Mouse (Mus musculus) WW6 (cell line): Measurements from ENCODE around the gene Fam166a.

Experiments used
- DNase-seq: peaks from one replicate; pipeline ENCODE4 v3.0.0-alpha.2; 2013; ENCODE audit warnings: low read depth, low spot score

Fam166a gene

DNA sequence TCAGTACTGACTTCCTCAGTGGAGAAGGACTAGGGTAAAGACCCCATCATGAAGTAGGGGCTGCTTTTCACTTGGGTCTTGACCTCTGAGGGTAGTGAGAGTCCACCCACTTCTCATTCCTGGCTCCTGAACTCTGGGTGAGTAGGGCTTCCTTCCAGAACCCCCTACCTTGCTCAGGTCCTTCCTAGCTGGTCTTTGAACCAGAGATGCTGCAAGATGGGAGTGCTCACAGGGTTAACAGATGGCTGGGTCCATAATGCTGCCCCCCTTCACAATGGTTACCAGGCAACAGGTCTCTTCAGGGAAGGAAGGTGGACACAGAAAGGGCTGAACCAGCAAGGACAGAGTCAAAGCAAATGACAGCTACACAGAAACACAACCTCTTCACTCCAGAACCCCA is at the start of gene Fam166a:
Gene Fam166a (plus strand): TSS at position 301 of the 400 bp plus-strand sequence.
- no peak for DNase-seq

DNA sequence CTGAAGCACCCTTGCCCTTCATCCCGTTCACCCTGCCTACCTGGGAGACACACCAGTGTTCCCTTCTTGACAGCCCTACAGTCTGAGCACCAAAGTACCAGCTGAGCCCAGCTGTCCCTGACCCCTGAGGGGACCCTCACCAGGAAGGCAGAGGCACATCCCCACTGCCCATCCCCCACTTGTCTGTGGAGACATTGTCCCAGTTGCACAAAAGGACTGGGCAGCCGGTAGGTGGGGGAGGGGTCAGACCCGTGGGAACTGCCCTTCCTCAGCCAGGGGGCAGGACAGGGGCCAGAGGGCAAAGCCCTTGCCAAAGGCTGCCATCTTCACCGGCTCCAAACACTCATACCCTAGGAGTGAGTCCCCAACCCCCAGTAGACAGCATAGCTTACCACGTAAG is 48.8 kb upstream of the Fam166a start:
- DNase-seq, result no peak

- DNase-seq, result no peak
These were observed 48.0 kb upstream of the Fam166a start for GRCm38 (mm10) chr2:25170326-25171100.

DNA sequence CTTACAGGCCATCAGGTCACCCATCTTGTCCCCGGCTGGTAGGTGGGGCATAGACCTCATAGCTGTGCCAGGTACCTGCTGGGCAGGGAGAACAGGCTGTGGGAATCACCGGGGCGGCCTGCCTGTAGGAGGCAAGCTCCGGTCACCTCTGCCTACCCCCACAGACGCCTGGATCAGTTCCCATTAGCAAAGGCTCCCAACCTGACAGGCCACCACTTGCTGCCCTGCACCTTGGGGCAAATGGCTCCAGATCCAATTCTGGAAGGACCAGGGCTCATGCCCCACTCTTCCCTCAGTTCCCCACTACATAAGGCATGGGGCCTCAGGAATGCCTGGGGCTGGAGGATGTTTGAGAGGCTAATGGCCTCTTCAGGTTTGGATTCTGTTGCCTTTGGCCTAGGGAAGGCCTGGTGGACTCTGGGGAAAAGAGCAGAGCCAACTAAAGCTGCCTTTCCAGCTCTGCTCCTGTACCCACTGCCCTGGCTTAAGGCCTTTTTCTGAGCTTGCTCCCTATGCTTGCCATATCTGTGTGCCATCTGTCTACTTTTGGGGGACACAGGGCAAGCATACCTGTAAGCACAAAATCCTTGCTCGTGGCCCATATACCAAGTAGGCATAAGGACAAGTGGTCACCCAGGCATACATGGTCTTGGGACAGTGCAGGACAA is 47.3 kb upstream of the Fam166a start:
- DNase-seq, result no peak

DNA sequence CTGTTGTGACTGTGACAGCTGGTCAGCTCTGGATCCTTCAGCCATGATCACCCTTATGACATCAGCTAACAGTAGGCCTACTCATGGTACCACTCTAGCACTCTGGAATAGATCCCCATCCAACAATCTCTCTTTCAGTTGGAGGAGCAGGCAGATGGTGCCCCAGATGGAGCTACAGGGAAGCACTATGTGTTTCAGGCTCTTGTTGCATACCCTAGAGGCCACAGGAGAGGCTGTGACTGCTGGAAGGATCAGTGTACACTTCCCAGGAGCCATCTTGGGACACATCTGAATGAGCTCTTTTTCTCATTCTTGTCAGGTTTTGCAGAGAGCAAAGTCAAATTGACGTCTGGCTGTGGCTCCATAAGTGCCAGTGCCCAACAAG is 46.8 kb upstream of the Fam166a start:
- no peak for DNase-seq

DNA sequence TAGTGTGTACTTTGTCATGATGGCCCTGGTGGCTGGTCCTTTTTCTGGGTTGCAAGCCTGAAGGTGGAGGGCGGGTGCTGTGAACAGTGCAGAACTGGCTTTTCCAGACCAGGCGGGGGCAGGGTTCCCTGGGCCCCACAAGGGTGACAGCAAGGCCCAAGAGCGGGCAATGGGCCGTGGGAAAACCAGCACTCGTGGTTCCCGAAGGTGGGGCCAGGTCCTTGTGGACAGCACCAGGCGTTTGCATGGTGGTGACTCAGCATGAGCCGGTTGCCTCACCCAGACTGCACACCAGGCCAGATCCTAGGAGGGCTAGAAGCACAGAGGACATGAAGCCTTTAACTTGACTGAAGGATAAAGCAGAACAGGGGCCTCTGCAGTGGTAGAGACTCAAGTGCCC is 45.9 kb upstream of the Fam166a start:
- no peak for DNase-seq

- no peak for DNase-seq
These were observed 44.7 kb upstream of the Fam166a start for GRCm38 (mm10) chr2:25173821-25174220.

DNA sequence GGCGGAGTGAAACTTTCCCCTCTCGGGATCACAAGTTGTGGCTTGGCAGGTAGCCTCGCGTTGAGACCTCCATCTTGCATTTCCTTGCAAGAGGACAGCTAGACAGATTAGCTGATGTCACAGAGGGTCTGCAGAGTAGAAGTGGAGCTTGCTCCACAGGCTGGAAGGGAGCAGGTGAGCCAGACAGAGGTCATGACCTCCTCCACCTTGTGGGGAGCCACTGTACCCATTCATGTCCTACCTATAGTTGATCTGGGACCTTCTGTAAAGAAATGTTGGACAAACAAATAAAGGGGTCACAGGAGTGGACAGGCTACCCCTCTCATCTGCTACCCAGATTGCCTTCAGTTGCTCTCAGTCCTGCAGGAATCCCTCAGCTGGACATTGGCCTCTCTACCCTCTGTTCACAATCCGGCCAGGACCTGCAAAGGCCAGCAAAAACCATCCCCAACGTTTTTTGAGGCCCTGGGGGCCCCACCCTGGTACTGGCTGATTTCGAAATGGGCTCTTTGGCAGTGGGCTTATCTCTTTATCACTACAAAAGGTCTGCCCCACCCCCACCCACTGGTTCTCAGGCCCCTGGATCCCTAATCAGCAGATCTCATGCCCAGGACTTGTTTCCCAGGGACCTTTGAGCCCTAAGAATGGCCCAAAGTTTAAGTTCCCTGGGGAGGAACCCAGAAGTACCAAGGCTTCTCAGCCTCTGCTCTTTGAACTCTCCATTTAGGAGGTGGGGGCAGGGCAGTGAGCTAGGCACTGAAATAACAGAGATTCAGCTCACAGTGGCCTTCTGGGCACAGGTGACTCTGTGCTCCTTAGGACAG is 43.5 kb upstream of the Fam166a start:
- no peak for DNase-seq

GRCm38 (mm10) chr2:25175690-25176078 is 42.9 kb upstream of the Fam166a start:
- no peak for DNase-seq

GRCm38 (mm10) chr2:25176573-25176972 is 42.0 kb upstream of the Fam166a start:
- no peak for DNase-seq

DNA sequence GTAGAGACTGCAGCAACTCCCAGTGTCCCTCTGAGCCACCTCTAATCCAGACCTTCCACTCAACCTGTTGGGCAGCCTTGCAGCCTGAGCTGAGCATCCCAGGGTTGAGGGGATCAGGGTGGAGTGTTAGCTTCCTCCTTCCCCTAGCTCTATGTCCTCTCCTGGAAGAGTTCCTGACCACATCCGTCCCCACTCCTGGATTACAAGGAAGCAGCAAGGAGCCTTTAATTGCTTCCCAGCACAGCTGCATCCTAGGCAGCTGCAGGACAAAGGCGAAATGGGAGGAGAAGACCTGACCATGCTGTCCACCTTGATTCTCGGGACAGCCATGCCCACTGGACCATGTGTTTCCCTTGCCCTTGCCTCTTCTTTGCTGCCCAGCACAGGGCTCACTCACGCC is 41.5 kb upstream of the Fam166a start:
- no peak for DNase-seq

GRCm38 (mm10) chr2:25177685-25178084 is 40.9 kb upstream of the Fam166a start:
- DNase-seq, result no peak

DNA sequence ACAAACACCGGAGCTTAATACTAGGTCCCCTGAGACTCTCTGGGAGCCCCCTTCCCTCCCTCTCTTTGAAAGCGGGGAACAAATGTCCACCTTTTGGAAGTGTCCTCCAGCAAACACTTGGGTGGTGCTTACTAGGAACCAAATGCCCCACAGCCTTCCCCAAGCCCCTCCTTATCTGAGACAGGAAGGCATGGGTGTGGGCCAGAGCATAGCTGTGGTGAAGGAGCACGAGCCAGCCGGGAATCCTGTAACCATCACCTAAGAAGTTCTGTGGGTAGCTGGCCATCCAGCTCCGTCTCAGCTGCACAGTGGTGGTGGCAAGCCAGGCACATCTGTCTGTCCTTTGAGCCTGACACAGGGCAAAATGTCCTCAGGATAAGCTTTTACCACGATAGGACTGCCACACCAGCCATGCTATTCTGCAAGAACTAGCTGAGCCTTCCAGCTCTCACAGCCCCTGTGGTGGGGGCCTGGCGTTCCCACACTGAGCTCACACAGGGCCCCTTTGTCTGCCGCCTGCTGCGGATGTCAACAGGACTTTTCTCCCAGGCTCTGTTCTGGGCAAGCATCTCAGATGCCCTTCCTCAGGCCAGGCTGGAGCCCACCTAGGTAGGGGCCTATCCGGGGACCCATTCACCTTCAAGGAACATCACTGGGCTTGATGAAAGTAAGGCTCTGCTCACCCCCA is 40.1 kb upstream of the Fam166a start:
- DNase-seq, result no peak

- DNase-seq, result no peak
These were observed 38.9 kb upstream of the Fam166a start for GRCm38 (mm10) chr2:25179566-25180217.

DNA sequence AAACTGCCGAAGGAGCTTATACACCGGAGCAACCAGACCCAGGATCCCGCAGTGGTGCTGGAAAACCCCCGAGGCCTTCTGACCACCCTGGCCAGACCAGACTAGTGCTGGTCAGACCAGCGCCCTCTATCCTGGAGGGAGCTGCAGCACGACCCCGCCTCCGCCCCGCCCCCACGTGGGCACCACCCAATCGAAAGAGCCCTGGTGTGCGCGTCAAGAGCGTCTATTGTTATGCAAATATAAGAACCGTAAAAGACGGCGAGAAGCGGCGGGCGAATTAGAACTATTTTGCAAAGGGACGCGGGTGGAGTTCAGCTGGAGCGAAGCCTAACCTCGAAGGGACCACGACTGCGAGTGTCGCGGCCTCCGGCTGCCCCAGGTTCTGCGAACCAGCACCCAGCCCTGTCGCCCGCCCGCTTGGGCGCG is 38.1 kb upstream of the Fam166a start, which contains the start of gene Nrarp:
Gene Nrarp (plus strand): TSS at position 281 of the 426 bp plus-strand sequence.
- DNase-seq, result peak; percentile 83

DNA sequence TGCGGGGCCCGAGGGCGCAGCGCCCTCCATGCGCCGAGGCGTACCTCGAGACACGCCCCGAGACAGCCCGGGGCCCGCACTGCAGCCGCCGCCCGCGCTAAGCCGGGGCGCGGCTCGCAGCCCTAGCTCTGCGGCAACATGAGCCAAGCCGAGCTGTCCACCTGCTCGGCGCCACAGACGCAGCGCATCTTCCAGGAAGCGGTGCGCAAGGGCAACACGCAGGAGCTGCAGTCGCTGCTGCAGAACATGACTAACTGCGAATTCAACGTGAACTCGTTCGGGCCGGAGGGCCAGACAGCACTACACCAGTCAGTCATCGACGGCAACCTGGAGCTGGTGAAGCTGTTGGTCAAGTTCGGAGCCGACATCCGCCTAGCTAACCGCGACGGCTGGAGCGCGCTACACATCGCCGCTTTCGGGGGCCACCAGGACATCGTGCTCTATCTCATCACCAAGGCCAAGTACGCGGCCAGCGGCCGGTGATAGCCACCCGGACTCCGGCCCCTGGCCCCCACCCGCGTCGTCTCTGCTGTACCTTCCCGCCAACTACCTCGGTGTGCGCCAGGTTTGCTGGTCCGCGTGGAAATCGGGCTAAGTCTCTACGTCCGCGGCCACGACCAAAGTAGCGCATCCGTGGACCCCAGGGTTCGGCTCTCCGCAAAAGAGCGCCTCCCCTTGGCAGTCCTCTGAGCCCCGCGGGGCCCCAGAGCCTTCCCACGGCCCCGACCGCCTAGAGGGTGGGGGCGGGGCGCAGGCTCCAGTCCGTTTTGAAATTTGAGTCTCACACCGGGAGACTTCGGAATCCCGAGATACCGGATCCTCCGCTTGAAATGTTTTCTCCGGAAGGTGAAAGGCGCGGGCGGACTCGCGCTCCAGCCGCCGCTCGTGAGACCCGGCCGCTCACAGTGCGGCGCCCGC is 37.3 kb upstream of the Fam166a start:
- no peak for DNase-seq

GRCm38 (mm10) chr2:25181891-25182397 is 36.6 kb upstream of the Fam166a start:
- no peak for DNase-seq

- no peak for DNase-seq
These were observed 35.9 kb upstream of the Fam166a start for GRCm38 (mm10) chr2:25182664-25183063.

GRCm38 (mm10) chr2:25183336-25183735 is 35.2 kb upstream of the Fam166a start:
- DNase-seq, result no peak

- no peak for DNase-seq
These were observed 34.0 kb upstream of the Fam166a start for GRCm38 (mm10) chr2:25184496-25184895.
